Mouse (Mus musculus): ENCODE results near the gene Phf8. TPM values are rescaled to one million over a fixed set of nuclear protein-coding genes. Genes with fewer than 3 reads are reported as not detected.

The Phf8 gene
- total RNA-seq, 1 experiment from 2014 or later: 22.4 TPM

Other genes starting within 250 kb of the Phf8 start
- gene Fam120c, start 176.5 kb upstream of the Phf8 start, total RNA-seq (2017): 11.5 and 11.8 TPM in 2 replicates

Data from hematopoietic stem cell, adult 5-6 weeks (primary cell).